Mouse (Mus musculus) kidney, embryonic 14.5 days (tissue): ENCODE measurements around the gene Zfp202. TPM values are rescaled to one million over a fixed set of nuclear protein-coding genes. Genes with fewer than 3 reads are reported as not detected.

Source experiments
- ATAC-seq: fragments of 200-750 bp; cut with Nextera tagmentation; 2 replicates; pipeline ENCODE4 v1.8.0; 2017; ENCODE audit warnings: moderate number of reproducible peaks, mild to moderate bottlenecking, moderate TSS enrichment, moderate library complexity; ENCODE audit not compliant: low FRiP score, low TSS enrichment
- H3K27ac ChIP-seq: fragments of 300-500 bp; sonication (generic); 2 replicates; pipeline ENCODE4 v1.5.1; 2014; ENCODE audit warnings: low read depth, mild to moderate bottlenecking, low read length, moderate library complexity, mixed read lengths
- H3K27me3 ChIP-seq: fragments of 300-500 bp; sonication (generic); 2 replicates; pipeline ENCODE4 v1.6.1; 2014; ENCODE audit warnings: mild to moderate bottlenecking, low read length; ENCODE audit not compliant: control insufficient read depth, insufficient read depth
- H3K36me3 ChIP-seq: fragments of 300-500 bp; sonication (generic); 2 replicates; pipeline ENCODE4 v1.6.1; 2014; ENCODE audit warnings: low read length, mixed read lengths; ENCODE audit not compliant: control insufficient read depth, insufficient read depth
- H3K4me1 ChIP-seq: fragments of 300-500 bp; sonication (generic); 2 replicates; pipeline ENCODE4 v1.6.1; 2014; ENCODE audit warnings: low read length, mixed read lengths; ENCODE audit not compliant: control insufficient read depth, insufficient read depth
- H3K4me2 ChIP-seq: fragments of 300-500 bp; sonication (generic); replicated peaks from 2 replicates; pipeline ENCODE4 v1.6.1; 2014; ENCODE audit warnings: low read depth, mild to moderate bottlenecking, low read length
- H3K4me3 ChIP-seq: fragments of 300-500 bp; sonication (generic); 2 replicates; pipeline ENCODE4 v1.5.1; 2014; ENCODE audit warnings: mild to moderate bottlenecking, low read length
- H3K9ac ChIP-seq: fragments of 300-500 bp; sonication (generic); 2 replicates; pipeline ENCODE4 v1.6.1; 2014; ENCODE audit warnings: low read depth, mild to moderate bottlenecking, low read length, moderate library complexity
- H3K9me3 ChIP-seq: fragments of 300-500 bp; sonication (generic); 2 replicates; pipeline ENCODE4 v1.6.1; 2016; ENCODE audit warnings: low read length; ENCODE audit not compliant: control insufficient read depth
- WGBS: fragments of 180-500 bp; shearing (Covaris S2); extraction: QIAGEN DNeasy Blood & Tissue Kit; methylation state at CpG from one replicate; pipeline ENCODE4 v1.1.7; 2014; 5-methylcytosine and 5-hydroxymethylcytosine counted together
- polyA plus RNA-seq: library from polyadenylated mRNA; unstranded; fragments of >200 nt; fragmentation: Nextera tagmentation; extraction: Ambion mirVana; gene quantifications from 2 replicates; pipeline ENCODE4 v1.2.1, GENCODE M21; 2014

Gene Zfp202
- polyA plus RNA-seq, 1 experiment from 2014 or later, result 8.5 TPM

DNA sequence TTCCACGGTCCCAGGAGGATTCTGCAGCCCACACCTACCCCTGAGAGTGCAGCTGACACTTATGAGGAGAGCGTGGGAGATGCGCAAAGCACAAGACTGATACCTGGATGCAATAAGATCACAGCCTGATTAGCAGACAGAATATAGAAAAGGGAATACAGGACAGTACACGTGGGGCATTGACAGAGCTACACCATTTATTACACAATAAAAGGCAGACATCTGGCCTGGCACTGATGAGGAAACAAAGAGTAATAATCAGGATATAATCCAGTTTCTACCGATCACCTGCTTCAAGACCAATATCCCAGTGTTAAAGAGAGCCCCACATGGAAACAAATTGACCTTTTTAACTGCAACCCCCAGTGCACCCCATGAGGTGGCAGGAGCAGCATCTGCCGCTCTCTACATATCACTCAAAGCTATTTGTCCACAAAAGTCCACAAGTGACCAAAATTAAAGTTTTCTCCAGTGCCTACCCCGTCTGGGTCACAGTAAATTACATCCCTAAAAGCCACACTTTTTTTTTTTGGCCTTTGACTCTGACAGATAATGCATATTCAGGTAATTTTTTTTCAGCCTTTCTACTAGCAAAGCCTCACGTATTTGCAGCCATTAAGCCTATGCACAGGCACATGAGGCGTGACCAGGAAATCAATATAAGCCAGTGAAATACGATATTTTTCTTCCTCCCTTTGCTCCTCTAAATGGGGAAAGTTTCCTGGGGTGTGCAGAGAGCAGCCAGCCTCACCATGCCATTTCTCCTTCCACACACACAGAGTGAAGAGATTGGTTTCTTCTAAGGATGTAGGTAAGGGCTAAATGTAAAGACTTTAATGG is 42.3 kb downstream of the Zfp202 start:
- H3K27me3 ChIP-seq, result no peaks in the 10 kb centered on the region
- ATAC-seq, result peak; percentile 60; the same call in 1 of the 2 replicates
- H3K27ac ChIP-seq, result no peak overlapping the region
- H3K9me3 ChIP-seq, result no peaks in the 10 kb centered on the region
- no peak overlapping the region for H3K4me2 ChIP-seq
- no peaks in the 10 kb centered on the region; the same call in 1 of the 2 replicates for H3K4me1 ChIP-seq
- no peak overlapping the region for H3K4me3 ChIP-seq
- no peaks in the 10 kb centered on the region for H3K36me3 ChIP-seq
- H3K9ac ChIP-seq, result no peak overlapping the region
- 37% methylated on average over 10 of the region's 10 CpGs for WGBS

DNA sequence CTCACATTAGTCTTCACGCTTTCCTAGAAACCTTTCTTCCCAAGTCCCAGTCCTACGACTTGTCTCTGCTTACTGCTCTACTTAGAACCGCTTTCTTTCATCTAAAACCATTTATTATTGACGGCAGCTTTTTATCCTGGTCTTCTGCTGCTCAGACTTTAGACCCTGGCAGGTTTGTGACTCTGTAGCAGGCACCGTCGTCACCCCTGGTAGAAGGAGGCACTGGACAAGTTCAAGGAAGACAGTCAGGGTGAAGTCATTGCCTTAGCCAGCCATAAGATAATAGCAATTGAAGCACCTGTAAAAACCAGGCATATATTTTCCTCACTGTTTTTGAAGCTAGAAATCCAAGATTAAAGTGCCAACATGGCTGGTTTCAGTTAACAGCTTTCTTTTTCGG is 43.1 kb downstream of the Zfp202 start:
- ATAC-seq, result no peak
- H3K4me3 ChIP-seq, result no peak overlapping the region

DNA sequence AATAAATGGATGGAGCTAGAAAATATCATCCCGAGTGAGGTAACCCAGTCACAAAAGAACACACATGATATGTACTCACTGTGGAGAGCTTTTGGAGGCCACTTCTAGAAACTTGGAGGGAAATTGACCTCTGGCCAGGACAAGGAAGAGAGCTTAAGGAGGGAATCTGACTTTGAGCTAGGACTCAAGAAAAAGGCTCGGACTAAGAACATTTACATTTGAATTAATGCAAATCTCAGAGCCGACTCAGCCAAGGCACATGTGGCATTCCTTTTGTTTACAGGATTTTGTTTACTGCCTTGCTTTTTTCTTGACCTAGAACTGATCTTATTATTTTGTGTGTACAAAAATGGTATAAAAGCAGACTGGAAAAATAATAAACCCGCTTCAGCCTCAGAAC is 47.6 kb downstream of the Zfp202 start:
- no peak overlapping the region for H3K9ac ChIP-seq
- no peak for ATAC-seq
- no peaks in the 10 kb centered on the region for H3K9me3 ChIP-seq
- WGBS, result 37% methylated on average over 4 of the region's 4 CpGs
- H3K4me3 ChIP-seq, result no peak overlapping the region
- H3K27ac ChIP-seq, result no peak overlapping the region
- no peaks in the 10 kb centered on the region for H3K36me3 ChIP-seq
- H3K4me2 ChIP-seq, result no peak overlapping the region
- peaks cover 9% of the 10 kb centered on the region for H3K27me3 ChIP-seq
- no peaks in the 10 kb centered on the region for H3K4me1 ChIP-seq

More for the DNA sequence above, 43.1 kb downstream of the Zfp202 start:
- WGBS, result 82% methylated on average over 7 of the region's 7 CpGs
- H3K27ac ChIP-seq, result no peak overlapping the region
- H3K36me3 ChIP-seq, result no peaks in the 10 kb centered on the region
- no peaks in the 10 kb centered on the region; the same call in 1 of the 2 replicates for H3K27me3 ChIP-seq
- no peak overlapping the region for H3K4me2 ChIP-seq
- no peaks in the 10 kb centered on the region; the same call in 1 of the 2 replicates for H3K4me1 ChIP-seq
- H3K9me3 ChIP-seq, result no peaks in the 10 kb centered on the region
- H3K9ac ChIP-seq, result no peak overlapping the region

DNA sequence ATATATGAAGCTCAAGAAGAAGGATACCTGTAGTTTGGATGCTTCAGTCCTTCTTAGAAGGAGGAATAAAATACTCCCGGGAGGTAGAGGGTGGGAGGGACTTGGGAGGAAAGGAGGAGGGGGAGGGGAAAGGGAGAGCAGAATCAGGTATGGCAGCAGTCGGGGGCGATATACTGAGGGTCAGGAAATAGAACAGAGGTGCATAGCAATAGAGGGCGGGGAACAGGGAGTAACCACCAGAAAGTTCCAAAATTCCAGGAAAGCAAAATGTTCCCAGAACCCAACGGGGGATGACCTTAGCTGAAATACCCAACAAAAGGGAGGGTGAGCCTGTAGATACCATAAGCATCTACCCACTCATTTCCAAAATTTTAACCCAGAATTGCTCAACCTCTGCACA is 48.2 kb downstream of the Zfp202 start:
- WGBS, result 22% methylated on average over 5 of the region's 5 CpGs
- ATAC-seq, result no peak
- H3K9me3 ChIP-seq, result no peaks in the 10 kb centered on the region

DNA sequence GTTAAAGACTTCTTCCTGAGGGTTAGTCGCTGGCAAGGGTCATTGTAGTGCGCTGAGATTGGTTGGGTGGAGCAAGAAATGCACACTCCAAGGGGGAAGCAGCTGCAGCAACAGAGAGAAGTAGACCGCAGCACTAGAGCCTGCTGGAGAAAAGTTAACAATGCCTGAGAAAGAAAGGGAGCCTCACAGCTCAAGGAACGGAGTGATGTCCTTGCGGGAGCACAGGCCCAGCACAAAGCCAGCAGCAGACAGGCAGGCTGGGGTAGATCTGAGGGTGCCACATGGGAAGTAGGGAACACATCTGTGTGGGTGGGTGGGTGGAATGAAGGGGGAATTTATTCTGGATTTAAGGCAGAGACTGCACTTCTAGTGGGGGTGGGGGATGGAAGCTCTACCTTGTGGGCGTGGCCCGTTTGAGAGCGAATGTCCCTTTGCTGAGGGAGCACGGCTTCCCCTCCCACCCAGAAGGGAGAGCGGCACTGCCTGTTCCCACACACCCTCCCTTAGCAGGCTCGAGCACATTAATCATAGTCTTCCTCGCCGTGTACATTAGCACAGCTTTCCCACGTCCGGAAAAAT is 49.2 kb downstream of the Zfp202 start:
- no peaks in the 10 kb centered on the region for H3K9me3 ChIP-seq
- H3K9ac ChIP-seq, result peak overlapping the region; percentile 38; the same call in 1 of the 2 replicates
- H3K4me3 ChIP-seq, result peak overlapping the region; percentile 43
- H3K4me1 ChIP-seq, result no peaks in the 10 kb centered on the region
- 1% methylated on average over 15 of the region's 15 CpGs for WGBS
- peak overlapping the region; percentile 62 for H3K4me2 ChIP-seq
- H3K27me3 ChIP-seq, result peaks cover 9% of the 10 kb centered on the region
- H3K27ac ChIP-seq, result no peak overlapping the region
- H3K36me3 ChIP-seq, result no peaks in the 10 kb centered on the region
- ATAC-seq, result peak; percentile 91

More for the DNA sequence above, 48.2 kb downstream of the Zfp202 start:
- no peak overlapping the region for H3K4me2 ChIP-seq
- no peak overlapping the region for H3K9ac ChIP-seq
- H3K27me3 ChIP-seq, result peaks cover 9% of the 10 kb centered on the region
- no peaks in the 10 kb centered on the region for H3K4me1 ChIP-seq
- H3K4me3 ChIP-seq, result no peak overlapping the region
- no peaks in the 10 kb centered on the region for H3K36me3 ChIP-seq
- no peak overlapping the region for H3K27ac ChIP-seq

DNA sequence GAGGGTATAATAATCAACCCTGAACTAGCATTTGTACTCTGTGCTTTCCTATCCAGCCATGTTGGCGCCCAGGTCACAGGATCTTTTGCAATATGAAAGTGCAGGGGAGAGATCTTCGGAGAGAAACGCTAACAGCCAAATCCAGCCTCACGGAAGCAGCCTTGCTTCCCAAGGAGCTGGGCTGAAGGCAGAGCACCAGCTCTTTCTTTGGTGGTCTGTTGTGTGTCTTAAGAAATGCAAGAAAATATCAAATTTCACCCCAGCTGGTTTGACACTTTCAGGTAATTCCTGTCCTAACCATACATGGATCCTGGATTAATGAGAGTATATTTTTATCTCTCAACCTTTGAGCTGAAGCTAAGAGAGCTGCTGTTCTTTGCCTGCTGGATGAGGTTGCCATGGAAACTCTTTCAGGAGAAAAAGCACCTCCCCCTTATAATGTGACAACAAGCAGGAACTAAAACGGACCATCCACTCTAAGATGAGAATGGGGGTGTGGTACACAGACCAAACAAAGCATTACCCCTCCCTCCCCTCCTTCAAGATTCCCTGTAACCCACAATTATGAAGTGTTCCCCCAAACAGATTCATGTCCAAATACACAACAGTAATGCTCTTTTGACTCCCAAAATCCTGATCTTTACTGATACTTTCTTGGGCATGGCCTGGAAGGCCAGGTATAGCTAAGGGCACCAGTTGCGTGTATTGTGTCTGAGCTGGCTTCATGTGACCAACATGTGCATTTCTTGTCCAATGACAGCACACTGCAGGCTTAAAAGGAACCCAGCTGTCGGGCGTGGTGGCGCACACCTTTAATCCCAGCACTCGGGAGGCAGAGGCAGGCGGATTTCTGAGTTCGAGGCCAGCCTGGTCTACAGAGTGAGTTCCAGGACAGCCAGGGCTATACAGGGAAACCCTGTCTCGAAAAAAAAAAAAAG is 50.1 kb downstream of the Zfp202 start:
- no peaks in the 10 kb centered on the region for H3K4me1 ChIP-seq
- H3K27me3 ChIP-seq, result peaks cover 9% of the 10 kb centered on the region
- 55% methylated on average over 13 of the region's 13 CpGs for WGBS
- H3K9me3 ChIP-seq, result no peaks in the 10 kb centered on the region
- H3K9ac ChIP-seq, result peak overlapping the region; percentile 38; the same call in 1 of the 2 replicates
- no peaks in the 10 kb centered on the region for H3K36me3 ChIP-seq
- peak overlapping the region; percentile 62 for H3K4me2 ChIP-seq
- H3K27ac ChIP-seq, result no peak overlapping the region
- ATAC-seq, result peak; percentile 10
- peak overlapping the region; percentile 43 for H3K4me3 ChIP-seq

DNA sequence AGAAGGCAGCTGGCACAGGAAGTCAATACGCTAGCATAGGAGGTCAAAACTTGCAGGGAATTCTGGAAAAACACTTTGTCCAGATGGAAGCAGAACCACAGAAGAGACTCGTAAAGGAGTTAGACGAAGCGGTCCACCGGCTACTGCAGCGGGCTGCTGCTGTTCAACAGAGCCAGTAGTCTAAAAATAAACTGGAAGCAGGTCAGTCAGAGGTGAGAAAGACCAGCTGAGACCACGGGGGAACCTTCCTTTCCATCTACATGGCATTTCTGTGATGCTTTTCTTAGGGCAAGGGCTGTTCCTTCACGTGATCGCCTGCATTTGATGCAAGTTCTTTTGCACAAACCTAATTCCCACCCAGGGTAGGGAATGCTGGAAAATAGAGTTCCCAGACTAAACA is 53.4 kb downstream of the Zfp202 start:
- H3K9me3 ChIP-seq, result peaks cover 3% of the 10 kb centered on the region; the same call in 1 of the 2 replicates
- H3K27me3 ChIP-seq, result peaks cover 7% of the 10 kb centered on the region
- H3K4me2 ChIP-seq, result no peak overlapping the region
- no peak overlapping the region for H3K27ac ChIP-seq
- no peak overlapping the region for H3K9ac ChIP-seq
- no peak overlapping the region for H3K4me3 ChIP-seq
- ATAC-seq, result no peak
- no peaks in the 10 kb centered on the region for H3K4me1 ChIP-seq
- H3K36me3 ChIP-seq, result no peaks in the 10 kb centered on the region
- WGBS, result 48% methylated on average over 9 of the region's 9 CpGs

DNA sequence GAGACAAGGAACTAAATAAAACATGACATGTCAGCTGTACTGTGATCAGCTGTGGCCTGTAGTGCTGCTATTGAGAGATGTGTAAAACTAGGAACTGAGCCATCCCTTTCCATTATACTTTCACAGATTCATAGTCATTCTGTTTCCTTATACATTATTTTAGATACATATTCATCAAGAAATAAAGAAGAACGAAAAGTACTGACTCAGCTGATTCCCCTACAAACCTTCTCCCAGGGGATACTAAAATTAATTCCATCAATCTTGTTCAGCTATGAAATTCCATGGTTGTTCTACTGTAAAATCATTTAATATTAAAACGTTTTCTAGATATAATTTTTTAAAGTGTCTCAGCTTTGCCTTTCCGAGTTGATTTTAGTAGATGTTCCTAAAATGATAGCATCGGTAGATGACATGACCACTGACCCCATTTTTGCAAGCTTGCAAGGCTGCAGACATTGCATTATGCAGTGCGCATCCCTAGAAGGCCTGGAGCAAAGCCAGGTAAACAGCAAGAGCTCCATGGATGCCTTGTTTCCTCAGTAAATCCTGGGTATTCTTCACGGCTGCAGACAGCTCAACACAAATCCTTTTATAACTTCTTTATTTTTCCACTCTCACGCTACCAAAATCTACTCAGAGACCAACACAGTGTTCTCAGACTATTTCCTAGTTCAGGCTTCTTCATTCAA is 54.0 kb downstream of the Zfp202 start:
- ATAC-seq, result no peak
- H3K9ac ChIP-seq, result no peak overlapping the region
- no peaks in the 10 kb centered on the region for H3K4me1 ChIP-seq
- no peak overlapping the region for H3K27ac ChIP-seq
- H3K36me3 ChIP-seq, result no peaks in the 10 kb centered on the region
- peaks cover 3% of the 10 kb centered on the region; the same call in 1 of the 2 replicates for H3K9me3 ChIP-seq
- no peak overlapping the region for H3K4me3 ChIP-seq
- H3K27me3 ChIP-seq, result peaks cover 5% of the 10 kb centered on the region; the same call in 1 of the 2 replicates
- no peak overlapping the region for H3K4me2 ChIP-seq
- WGBS, result 84% methylated on average over 7 of the region's 7 CpGs
